Mouse (Mus musculus): ENCODE data around the gene Rab3d. TPM values are rescaled to one million over a fixed set of nuclear protein-coding genes. Genes with fewer than 3 reads are reported as not detected.

The Rab3d gene
- total and polyA plus RNA-seq, 3 experiments: 22.9 to 44.2 TPM; not detected in 1

DNA sequence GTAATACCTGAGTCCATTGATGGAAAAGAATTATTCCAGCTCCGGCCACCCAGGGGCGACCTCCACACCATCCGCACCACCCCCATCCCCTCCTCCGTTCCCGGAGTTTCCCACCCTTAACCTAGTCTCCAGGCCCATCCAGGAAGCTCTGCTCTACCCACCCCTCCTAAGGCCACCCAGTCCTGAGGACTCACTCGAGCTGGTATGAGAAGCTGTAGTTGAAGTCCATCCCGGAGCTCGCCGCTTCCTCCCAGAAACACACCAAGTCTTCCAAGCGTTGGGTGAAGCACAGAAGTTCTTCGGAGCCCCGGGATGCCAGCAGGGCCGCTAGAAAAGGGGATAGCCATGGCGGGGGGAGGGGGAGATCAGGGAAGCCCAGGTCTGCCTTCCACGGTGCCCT, 44.0 kb upstream of the Rab3d start:
- peak overlapping the region; percentile 75 to 77 for H3K4me3 ChIP-seq (ENCODE audit: control insufficient read depth in 1 of 2, insufficient read depth in 1 of 2, low read depth in 2 of 2, low read length in 2 of 2)
- H3K27me3 ChIP-seq (ENCODE audit: control insufficient read depth in 1 of 2, insufficient read depth in 2 of 2, low read length in 2 of 2): no peaks in the 10 kb centered on the region
- peaks cover 13 to 32% of the 10 kb centered on the region in 2 experiments for H3K4me1 ChIP-seq (ENCODE audit: control insufficient read depth in 1 of 2, insufficient read depth in 2 of 2, low read length in 2 of 2)
- DNase-seq (ENCODE audit: low read depth, low spot score): no peak
- H3K27ac ChIP-seq (ENCODE audit: control insufficient read depth, low read depth, low read length): peak overlapping the region; percentile 91
- peaks cover 41% of the 10 kb centered on the region for H3K79me2 ChIP-seq (ENCODE audit: control insufficient read depth, insufficient read depth, low read length, poor library complexity)
- H3K9me3 ChIP-seq (replicated peaks; ENCODE audit: insufficient read depth, low read length): no peaks in the 10 kb centered on the region
- TF ChIP-seq MYB (IDR thresholded peaks at IDR 0.05; ENCODE audit: low read depth, low read length) (no peak), USF2 (IDR thresholded peaks at IDR 0.05; ENCODE audit: borderline replicate concordance in 1 of 2, insufficient read depth in 1 of 2, low read depth in 1 of 2, low read length in 2 of 2) (no peak), ZKSCAN1 (IDR thresholded peaks at IDR 0.05; ENCODE audit: low read depth, low read length) (no peak), KAT2A (conservative IDR thresholded peaks at IDR 0.05; ENCODE audit: low read depth, low read length) (no peak), MAZ (IDR thresholded peaks at IDR 0.05; ENCODE audit: low read depth, low read length) (no peak), POLR2A (IDR thresholded peaks at IDR 0.05; ENCODE audit: control insufficient read depth in 1 of 2, insufficient read depth in 1 of 2, low read depth in 1 of 2, low read length in 2 of 2, poor library complexity in 1 of 2) (no peak), RAD21 (IDR thresholded peaks at IDR 0.05; ENCODE audit: low read depth, low read length) (no peak), SMC3 (IDR thresholded peaks at IDR 0.05; ENCODE audit: low read depth, low read length) (no peak), BHLHE40 (IDR thresholded peaks at IDR 0.05; ENCODE audit: borderline replicate concordance, low read depth, low read length) (no peak), ZC3H11A (IDR thresholded peaks at IDR 0.05; ENCODE audit: low read depth, low read length) (no peak), MAFK (IDR thresholded peaks at IDR 0.05; ENCODE audit: borderline replicate concordance, low read depth, low read length) (no peak)
- H3K9ac ChIP-seq (ENCODE audit: control insufficient read depth, low read depth, low read length, poor library complexity, severe bottlenecking): peak overlapping the region; percentile 77
- peaks cover 14 to 26% of the 10 kb centered on the region in 2 experiments for H3K36me3 ChIP-seq (ENCODE audit: control insufficient read depth in 1 of 2, insufficient read depth in 2 of 2, low read length in 2 of 2)

DNA sequence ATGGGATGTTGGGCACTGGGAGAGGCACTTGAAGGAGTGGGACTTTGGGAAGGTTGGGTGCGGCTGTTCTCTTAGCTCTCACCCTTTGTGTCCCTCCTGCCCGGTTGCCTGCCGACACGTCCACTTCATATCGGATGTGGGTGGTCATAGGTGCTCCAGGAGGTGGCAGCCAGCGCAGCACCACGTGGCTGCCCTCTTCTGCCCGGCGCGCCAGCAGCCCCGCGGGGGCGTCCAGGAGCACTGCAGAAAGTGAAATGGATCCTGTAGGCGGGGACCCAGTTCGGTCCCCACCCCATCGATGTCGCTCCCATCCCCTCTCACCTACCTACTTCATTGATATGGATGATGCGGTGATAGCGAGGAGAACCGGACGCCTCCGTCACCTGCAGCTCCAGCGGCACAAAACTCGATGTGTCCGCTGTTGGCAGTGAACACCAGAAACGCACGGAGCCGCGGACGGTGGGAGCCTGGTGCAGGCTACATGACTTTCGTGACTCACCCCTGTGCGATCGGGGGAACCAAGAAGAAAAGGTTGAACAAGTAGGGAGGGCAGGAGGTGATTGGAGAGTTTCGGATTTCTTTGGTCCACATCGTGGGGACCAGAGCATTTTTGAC, 43.5 kb upstream of the Rab3d start:
- H3K27me3 ChIP-seq (ENCODE audit: control insufficient read depth in 1 of 2, insufficient read depth in 2 of 2, low read length in 2 of 2): no peaks in the 10 kb centered on the region
- peaks cover 14 to 30% of the 10 kb centered on the region in 2 experiments for H3K36me3 ChIP-seq (ENCODE audit: control insufficient read depth in 1 of 2, insufficient read depth in 2 of 2, low read length in 2 of 2)
- peaks cover 41% of the 10 kb centered on the region for H3K79me2 ChIP-seq (ENCODE audit: control insufficient read depth, insufficient read depth, low read length, poor library complexity)
- H3K4me1 ChIP-seq (ENCODE audit: control insufficient read depth in 1 of 2, insufficient read depth in 2 of 2, low read length in 2 of 2): peaks cover 13 to 37% of the 10 kb centered on the region in 2 experiments
- TF ChIP-seq GATA1 (IDR thresholded peaks at IDR 0.05; ENCODE audit: low read depth, low read length): 0 out of 2 replicates have a peak, but pooled peaks have one; percentile 26
- no peak for TF ChIP-seq MAFK (IDR thresholded peaks at IDR 0.05; ENCODE audit: borderline replicate concordance, low read depth, low read length)
- H3K9ac ChIP-seq (ENCODE audit: control insufficient read depth, low read depth, low read length, poor library complexity, severe bottlenecking): peak overlapping the region; percentile 77
- no peaks in the 10 kb centered on the region for H3K9me3 ChIP-seq (replicated peaks; ENCODE audit: insufficient read depth, low read length)
- DNase-seq (ENCODE audit: low read depth, low spot score): peak; percentile 91
- H3K27ac ChIP-seq (ENCODE audit: control insufficient read depth, low read depth, low read length): peak overlapping the region; percentile 91
- H3K4me3 ChIP-seq (ENCODE audit: control insufficient read depth in 1 of 2, insufficient read depth in 1 of 2, low read depth in 2 of 2, low read length in 2 of 2): peak overlapping the region; percentile 75 to 77

DNA sequence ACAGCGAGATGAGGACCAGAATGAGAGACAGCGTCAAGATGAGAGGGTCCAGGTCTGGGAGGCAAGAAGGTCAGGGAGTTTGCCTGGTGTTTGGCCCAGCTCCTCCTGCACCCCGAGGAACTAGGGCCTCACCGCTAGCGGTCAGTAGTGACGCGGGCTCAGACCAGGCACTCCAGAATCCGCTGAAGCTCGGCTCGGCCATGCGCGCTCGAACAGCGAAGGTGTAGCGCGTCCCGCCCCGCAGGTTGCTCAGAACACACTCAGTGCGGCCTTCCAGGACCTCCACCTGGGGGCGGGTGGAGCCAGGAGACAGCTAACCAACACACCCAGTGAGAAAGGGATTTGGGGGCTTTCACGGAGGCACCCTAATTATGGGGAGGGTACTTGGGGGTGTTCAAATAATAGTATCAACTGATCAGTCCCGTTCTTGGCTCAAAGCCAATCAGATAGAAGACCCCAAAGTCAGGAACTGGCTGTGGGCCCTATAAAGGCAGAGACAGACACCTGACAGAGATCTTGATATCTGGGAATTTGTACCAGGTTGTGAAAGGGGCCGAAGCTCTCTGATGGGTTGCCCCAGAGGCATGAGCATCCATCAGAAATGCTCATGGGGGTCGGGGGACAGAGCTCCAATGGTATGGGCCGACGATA, 42.7 kb upstream of the Rab3d start:
- H3K27me3 ChIP-seq (ENCODE audit: control insufficient read depth in 1 of 2, insufficient read depth in 2 of 2, low read length in 2 of 2): no peaks in the 10 kb centered on the region
- peak overlapping the region; percentile 91 for H3K27ac ChIP-seq (ENCODE audit: control insufficient read depth, low read depth, low read length)
- H3K36me3 ChIP-seq (ENCODE audit: control insufficient read depth in 1 of 2, insufficient read depth in 2 of 2, low read length in 2 of 2): peaks cover 14 to 32% of the 10 kb centered on the region in 2 experiments
- peaks cover 41% of the 10 kb centered on the region for H3K79me2 ChIP-seq (ENCODE audit: control insufficient read depth, insufficient read depth, low read length, poor library complexity)
- DNase-seq (ENCODE audit: low read depth, low spot score): peak; percentile 59
- peaks cover 15 to 40% of the 10 kb centered on the region in 2 experiments for H3K4me1 ChIP-seq (ENCODE audit: control insufficient read depth in 1 of 2, insufficient read depth in 2 of 2, low read length in 2 of 2)
- no peaks in the 10 kb centered on the region for H3K9me3 ChIP-seq (replicated peaks; ENCODE audit: insufficient read depth, low read length)
- peak overlapping the region; percentile 75 to 77 for H3K4me3 ChIP-seq (ENCODE audit: control insufficient read depth in 1 of 2, insufficient read depth in 1 of 2, low read depth in 2 of 2, low read length in 2 of 2)
- peak overlapping the region; percentile 77 for H3K9ac ChIP-seq (ENCODE audit: control insufficient read depth, low read depth, low read length, poor library complexity, severe bottlenecking)
- TF ChIP-seq GATA1 (IDR thresholded peaks at IDR 0.05; ENCODE audit: low read depth, low read length) (peak; percentile 97), SIN3A (IDR thresholded peaks at IDR 0.05; ENCODE audit: low read length) (no peak)
